8 mouse cellular contexts compared by ENCODE assay signal in the genomic region with DNA sequence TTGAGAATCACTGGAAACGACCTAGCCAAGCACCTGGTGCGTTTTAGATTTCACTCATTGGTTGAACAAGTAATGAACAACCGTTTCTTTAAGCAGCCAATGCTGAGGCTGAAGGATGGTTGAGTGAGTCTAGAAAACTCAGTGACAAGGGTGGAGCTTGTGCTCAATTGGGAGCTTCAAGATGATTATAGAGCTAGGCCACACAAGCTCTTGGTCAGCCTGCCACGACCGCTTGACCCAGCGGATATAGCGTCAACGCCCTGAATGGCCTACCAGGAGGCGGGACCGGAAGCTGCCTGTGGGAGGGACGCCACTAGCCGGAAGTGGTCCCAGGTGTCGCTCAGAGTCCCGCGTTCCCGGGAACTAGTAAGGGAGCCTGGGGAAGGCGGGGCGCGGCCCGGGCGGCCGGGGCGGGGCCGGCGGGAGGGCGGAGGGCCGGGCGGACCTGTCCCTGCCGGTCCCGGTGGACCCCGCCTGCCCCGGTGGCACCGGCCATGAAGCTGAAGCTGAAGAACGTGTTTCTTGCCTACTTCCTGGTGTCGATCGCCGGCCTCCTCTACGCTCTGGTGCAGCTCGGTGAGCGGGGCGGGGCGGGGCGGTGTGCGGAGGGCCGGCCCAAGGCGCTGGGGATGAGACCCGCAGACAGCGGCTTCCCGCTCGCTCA. TPM values are rescaled to one million over a fixed set of nuclear protein-coding genes. Genes with fewer than 3 reads are reported as not detected.
DNase-seq lines count a peak whose midpoint lies in the region; ATAC-seq and TF ChIP-seq lines count a peak whose summit lies in the region.

A gene (plus strand): TSS at position 302 of the 664 bp plus-strand sequence.

- peak; percentile 96 for DNase-seq in A20 (ENCODE audit: low read depth, low spot score)
- peak; percentile 98 for DNase-seq in brain, adult 2 months (ENCODE audit: low read depth, low spot score)
- peak; percentile 96 to 98 for DNase-seq in heart, adult 9 months (ENCODE audit: low spot score in 2 of 2)
- peak; percentile 98 for DNase-seq in kidney, adult 9 months
- peak; percentile 82 to 86 for DNase-seq in spleen, adult 18-20 months

- 0 out of 2 replicates have a peak, but pooled peaks cover 4% of the 10 kb centered on the region for H3K4me1 ChIP-seq in embryonic fibroblast, embryonic 13.5 days (ENCODE audit: control insufficient read depth, insufficient read depth, low read length)
- H3K4me1 ChIP-seq in limb, embryonic 13.5 days, result peaks cover 13% of the 10 kb centered on the region
- H3K4me1 ChIP-seq in midbrain, embryonic 15.5 days, result peaks cover 18% of the 10 kb centered on the region

- H3K27ac ChIP-seq in embryonic fibroblast, embryonic 13.5 days (ENCODE audit: insufficient read depth, low read length), result peak within 1 kb of the TSS; percentile 79
- peak within 1 kb of the TSS; percentile 80 for H3K27ac ChIP-seq in limb, embryonic 13.5 days
- peak within 1 kb of the TSS; percentile 85 for H3K27ac ChIP-seq in midbrain, embryonic 15.5 days

- H3K36me3 ChIP-seq in limb, embryonic 13.5 days, result peaks cover 25% of the 10 kb centered on the region
- peaks cover 20% of the 10 kb centered on the region for H3K36me3 ChIP-seq in midbrain, embryonic 15.5 days (replicated peaks)

- H3K9ac ChIP-seq in limb, embryonic 13.5 days, result peak within 1 kb of the TSS; percentile 82
- peak within 1 kb of the TSS; percentile 72 for H3K9ac ChIP-seq in midbrain, embryonic 15.5 days

- H3K9me3 ChIP-seq in limb, embryonic 13.5 days, result no peaks in the 10 kb centered on the region
- no peaks in the 10 kb centered on the region for H3K9me3 ChIP-seq in midbrain, embryonic 15.5 days

- TF ChIP-seq CTCF in embryonic fibroblast, embryonic 13.5 days (IDR thresholded peaks at IDR 0.05; ENCODE audit: borderline replicate concordance, insufficient read depth, low read length), result no peak

- H3K27me3 ChIP-seq in limb, embryonic 13.5 days, result no peaks in the 10 kb centered on the region
- no peaks in the 10 kb centered on the region for H3K27me3 ChIP-seq in midbrain, embryonic 15.5 days (replicated peaks)

- peak within 1 kb of the TSS; percentile 77 for H3K4me2 ChIP-seq in limb, embryonic 13.5 days (replicated peaks)
- peak within 1 kb of the TSS; percentile 85 for H3K4me2 ChIP-seq in midbrain, embryonic 15.5 days

- H3K4me3 ChIP-seq in embryonic fibroblast, embryonic 13.5 days (ENCODE audit: insufficient read depth, low read length), result peak within 1 kb of the TSS; percentile 99
- H3K4me3 ChIP-seq in limb, embryonic 13.5 days, result peak within 1 kb of the TSS; percentile 75
- H3K4me3 ChIP-seq in midbrain, embryonic 15.5 days, result peak within 1 kb of the TSS; percentile 95

- 2% methylated on average over 46 of the region's 50 CpGs for WGBS in limb, embryonic 13.5 days
- WGBS in midbrain, embryonic 15.5 days, result 2% methylated on average over 50 of the region's 50 CpGs

- TF ChIP-seq POLR2A in embryonic fibroblast, embryonic 13.5 days (IDR thresholded peaks at IDR 0.05; ENCODE audit: low read depth, low read length), result peak; percentile 93

- ATAC-seq in limb, embryonic 13.5 days (ENCODE audit: low FRiP score, low read depth), result peak; percentile 96
- ATAC-seq in midbrain, embryonic 15.5 days (replicated peaks), result peak; percentile 98

RNA-seq across cellular contexts. Expression of the gene that starts here (rescaled TPM):
- polyA plus RNA-seq in embryonic fibroblast, embryonic 13.5 days (2011; ENCODE audit: insufficient read length, low read depth, missing spikeins), result 26.7 and 28.9 TPM in 2 replicates
- 49.9 and 53.0 TPM in 2 replicates for polyA plus RNA-seq in limb, embryonic 13.5 days (2015; fragmentation: Nextera tagmentation; extraction: Ambion mirVana)
- polyA plus RNA-seq in midbrain, embryonic 15.5 days (2015; fragmentation: Nextera tagmentation; extraction: Ambion mirVana), result 96.1 and 96.6 TPM in 2 replicates

Comparison
In these comparisons a context has a peak if more than half of its experiments do, and no peak if none do; other contexts are left out.
1. Peak in every context shown above with its lines: DNase-seq, ATAC-seq, H3K4me3 ChIP-seq and H3K27ac ChIP-seq.